Mouse (Mus musculus) cerebellum, adult 18-20 months (tissue): ENCODE measurements at regions not wholly inside any gene's neighbourhood (a gene's known extent, or its start where the extent isn't known, plus 50 kb on each side); places are given as distances from the start of the nearest gene placed in this dataset.
"Not testable (repeated sequence)": the region's sequence is repeated elsewhere in the genome, so short reads cannot be mapped to it uniquely, and the experiment has no call there.

Source experiments
- DNase-seq, 2 experiments: peaks; one replicate each; pipeline ENCODE4 v3.0.0; 2021

- no peak for DNase-seq
These were observed 191.8 kb upstream of the Fmr1 start for GRCm38 (mm10) chrX:68486585-68486984.

- not testable (repeated sequence) for DNase-seq
These were observed 186.3 kb upstream of the Fmr1 start for GRCm38 (mm10) chrX:68492052-68492451.

GRCm38 (mm10) chrX:68494398-68495143, 183.8 kb upstream of the Fmr1 start:
- DNase-seq: no peak

GRCm38 (mm10) chrX:68495144-68495493, 183.2 kb upstream of the Fmr1 start:
- DNase-seq: peak; percentile 64 to 66

GRCm38 (mm10) chrX:68495751-68496150, 182.6 kb upstream of the Fmr1 start:
- DNase-seq: peak; percentile 22 to 34

- DNase-seq: peak in 1 of 2 experiments; percentile 7
These were observed 180.5 kb upstream of the Fmr1 start for GRCm38 (mm10) chrX:68497886-68498285.

- no peak for DNase-seq
These were observed 175.4 kb upstream of the Fmr1 start for GRCm38 (mm10) chrX:68502938-68503337.

- no peak for DNase-seq
These were observed 170.7 kb upstream of the Fmr1 start for GRCm38 (mm10) chrX:68507664-68508063.

GRCm38 (mm10) chrX:68512213-68512766, 166.1 kb upstream of the Fmr1 start:
- DNase-seq: no peak

GRCm38 (mm10) chrX:68546561-68546960, 131.8 kb upstream of the Fmr1 start:
- DNase-seq: no peak

GRCm38 (mm10) chrX:68554031-68554430, 124.3 kb upstream of the Fmr1 start:
- no peak for DNase-seq

GRCm38 (mm10) chrX:68557717-68558116, 120.6 kb upstream of the Fmr1 start:
- no peak for DNase-seq

- peak; percentile 21 to 44 for DNase-seq
These were observed 93.1 kb upstream of the Fmr1 start for GRCm38 (mm10) chrX:68585246-68585645.

GRCm38 (mm10) chrX:68622141-68622540, 56.2 kb upstream of the Fmr1 start:
- DNase-seq: no peak
